Mouse (Mus musculus): ENCODE results near the gene Susd1.

GRCm38 (mm10) chr4:59351938-59352337 is 86.5 kb downstream of the Susd1 start:
- TF ChIP-seq GATA1 (IDR thresholded peaks at IDR 0.05; ENCODE audit: borderline replicate concordance, low read length): no peak
- no peak for TF ChIP-seq FLI1 (IDR thresholded peaks at IDR 0.05; ENCODE audit: low read length)
